Mouse (Mus musculus) neural tube, postnatal 0 days (tissue): ENCODE results near the gene Stk10. TPM values are rescaled to one million over a fixed set of nuclear protein-coding genes. Genes with fewer than 3 reads are reported as not detected.

Experiments
- polyA plus RNA-seq: library from polyadenylated mRNA; unstranded; fragments of >200 nt; fragmentation: Nextera tagmentation; extraction: Ambion mirVana; gene quantifications from 2 replicates; pipeline ENCODE4 v1.2.1, GENCODE M21; 2015

Gene Stk10
- 1.6 and 1.8 TPM in 2 replicates for polyA plus RNA-seq

DNA sequence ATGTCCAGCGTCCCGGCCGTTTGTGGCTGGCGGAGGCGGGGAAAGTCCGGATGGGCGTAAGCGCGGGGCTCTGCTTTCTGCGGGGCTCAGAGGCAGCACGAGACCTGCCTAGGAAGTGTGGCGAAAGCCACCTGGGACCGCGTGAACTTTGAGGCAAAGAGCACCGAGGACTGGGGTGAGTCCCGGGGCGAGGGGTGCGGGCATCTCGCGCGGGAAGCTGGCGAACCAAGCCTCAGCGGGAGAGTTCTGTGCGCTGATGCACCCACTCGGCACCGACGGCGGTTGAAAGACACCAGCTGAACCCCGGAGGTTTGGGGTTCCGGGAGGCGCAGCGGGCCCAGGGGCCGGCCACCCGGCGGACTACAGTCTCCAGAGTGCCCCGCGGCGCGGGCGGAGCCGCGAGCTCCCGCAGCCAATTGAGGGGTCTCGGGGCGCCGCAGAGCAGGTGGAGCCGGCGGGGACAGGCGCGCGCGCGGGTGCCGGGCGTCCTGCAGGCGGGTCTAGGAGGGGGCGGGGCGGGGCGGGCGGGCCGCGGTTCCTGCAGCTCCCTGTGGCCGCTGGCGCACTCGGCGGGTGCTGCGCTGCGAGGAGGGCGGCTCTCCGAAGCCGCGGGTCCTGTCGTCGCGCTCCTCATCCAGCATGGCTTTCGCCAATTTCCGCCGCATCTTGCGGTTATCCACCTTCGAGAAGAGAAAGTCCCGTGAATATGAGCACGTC lies at the start of gene Stk10:
Stk10 (plus strand) TSS at position 541 of the 717 bp plus-strand sequence.

DNA sequence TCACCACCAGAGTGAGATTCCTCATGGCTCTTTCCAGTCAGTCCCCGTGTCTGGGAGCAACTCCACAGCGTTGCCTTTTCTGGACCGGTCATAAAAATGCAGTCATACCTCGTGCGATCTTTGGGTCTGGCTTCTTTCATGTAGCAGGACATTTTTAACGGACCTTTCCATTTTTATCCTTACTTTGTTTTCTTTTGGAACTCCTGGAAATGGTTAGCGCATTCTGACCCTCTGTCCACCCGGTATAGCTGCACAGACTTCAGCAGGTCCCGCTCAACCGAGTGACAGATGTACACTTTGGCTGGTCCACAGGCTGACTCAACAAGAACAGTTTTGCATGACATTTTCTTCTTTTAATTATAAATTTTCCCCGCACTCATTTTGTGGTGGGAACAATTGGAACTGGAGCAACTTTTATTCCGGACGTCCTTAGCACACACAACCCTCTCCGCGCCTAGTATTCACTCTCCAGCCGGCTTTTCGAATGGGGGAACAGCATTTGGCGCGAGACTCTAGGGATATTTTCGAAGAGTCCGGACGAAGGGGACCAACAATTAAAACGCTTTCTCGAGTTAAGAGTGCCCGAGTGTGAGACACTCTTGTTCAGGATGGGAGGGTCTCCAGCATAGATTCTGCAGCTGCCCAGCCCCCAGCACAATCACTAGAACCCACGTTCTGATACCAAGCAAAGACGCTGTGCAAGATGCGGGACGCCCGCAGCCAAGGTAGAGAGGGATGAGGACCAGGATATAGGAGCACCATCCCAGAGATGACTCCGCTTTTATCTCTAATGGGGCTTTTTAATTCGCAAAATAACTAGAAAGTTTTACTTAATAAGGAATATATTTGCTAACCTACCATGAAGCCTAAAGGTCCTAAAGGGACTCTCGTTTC lies 987 bp upstream of the Stk10 start, which contains the start of gene Efcab9:
Efcab9 (minus strand) TSS at position 211 of the 894 bp plus-strand sequence.

GRCm38 (mm10) chr11:32642249-32642876 lies 109.3 kb downstream of the Stk10 start, which contains the start of gene Fbxw11:
Fbxw11 (plus strand) TSS chr11:32642724.

Other genes with a start within 250 kb of the Stk10 start
- gene Hba-a1, start 249.8 kb upstream of the Stk10 start, polyA plus RNA-seq, result 657 and 870 TPM in 2 replicates
- gene Hbq1b, start 246.3 kb upstream of the Stk10 start, polyA plus RNA-seq, result 1.1 and 1.6 TPM in 2 replicates
- gene Hba-a2, start 236.8 kb upstream of the Stk10 start, polyA plus RNA-seq, result 1,560 and 2,040 TPM in 2 replicates
- 1.1 and 1.8 TPM in 2 replicates for gene Hbq1a, start 233.2 kb upstream of the Stk10 start, polyA plus RNA-seq
- gene Sh3pxd2b, start 185.5 kb upstream of the Stk10 start, polyA plus RNA-seq, result 7.9 and 10.1 TPM in 2 replicates
- gene Ubtd2, start 77.9 kb upstream of the Stk10 start, polyA plus RNA-seq, result 25.4 and 28.0 TPM in 2 replicates
- gene Efcab9, start 1.2 kb upstream of the Stk10 start, polyA plus RNA-seq, result 0.32 TPM in 1 of 2 replicates, not detected in the other
- gene Fbxw11, start 109.4 kb downstream of the Stk10 start, polyA plus RNA-seq, result 86.0 and 88.3 TPM in 2 replicates